Mouse (Mus musculus): ENCODE results near the gene Srpk2.
"Not testable (repeated sequence)": the region's sequence is repeated elsewhere in the genome, so short reads cannot be mapped to it uniquely, and the experiment has no call there.

Srpk2 gene

DNA sequence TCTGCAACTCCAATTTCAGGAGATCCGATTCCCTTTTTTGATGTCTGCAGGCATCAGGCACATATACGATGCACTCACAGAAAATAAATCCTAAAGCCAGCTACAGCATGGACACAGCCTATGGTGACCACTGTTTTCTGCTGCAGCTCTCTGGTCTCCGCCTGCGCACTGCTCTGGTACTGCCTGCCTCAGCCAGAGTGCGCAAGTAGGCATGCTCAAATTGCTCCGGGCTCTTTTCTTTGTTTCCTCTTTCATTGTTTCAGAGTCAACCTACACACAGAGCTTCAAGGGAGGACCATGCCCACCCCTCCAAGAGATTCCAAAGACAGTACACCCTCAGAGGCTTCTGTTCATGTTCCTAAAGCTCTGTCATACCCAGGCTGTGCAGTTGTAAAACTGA is 175.8 kb downstream of the Srpk2 start:
- DNase-seq (ENCODE audit: extremely low spot score, low spot score) = no peak

DNA sequence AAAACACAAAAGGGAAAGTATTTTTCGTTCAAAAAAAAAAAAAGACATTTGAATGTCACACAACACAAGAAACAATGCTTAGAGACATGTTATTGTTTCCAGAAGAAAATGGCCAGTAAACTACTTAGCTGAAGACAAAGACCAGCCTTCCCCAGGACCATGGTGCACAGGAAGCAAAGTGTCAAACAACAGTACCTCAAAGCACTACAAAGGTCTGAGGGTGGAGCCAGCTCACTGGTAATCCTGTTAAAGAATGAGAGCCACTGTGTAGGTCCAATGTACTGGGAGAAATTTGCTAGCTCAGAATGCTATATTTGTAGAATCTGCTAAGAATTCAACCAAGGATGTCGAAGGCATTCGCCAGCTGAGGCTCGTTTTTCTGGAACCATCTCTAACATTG is 177.2 kb downstream of the Srpk2 start:
- no peak for DNase-seq (ENCODE audit: extremely low spot score, low spot score)

DNA sequence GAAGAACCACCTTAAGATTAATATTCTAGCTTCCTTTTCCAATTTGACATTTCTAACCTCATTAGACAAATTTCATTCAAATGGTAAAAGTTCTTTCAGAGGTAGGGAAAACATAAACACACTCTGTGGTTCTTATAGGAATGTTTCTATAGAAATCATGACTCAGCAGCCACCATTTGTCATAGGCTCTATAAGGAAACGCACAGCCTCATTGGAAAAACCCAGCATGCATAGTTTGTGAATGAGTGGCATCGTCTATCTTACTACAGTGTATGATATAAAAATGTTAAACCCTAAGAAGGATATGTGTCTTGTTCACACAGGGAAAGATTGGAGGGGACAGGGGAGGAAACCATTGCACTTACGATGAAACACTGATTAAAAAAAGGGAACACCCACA is 178.8 kb downstream of the Srpk2 start:
- DNase-seq (ENCODE audit: extremely low spot score, low spot score) = no peak

DNA sequence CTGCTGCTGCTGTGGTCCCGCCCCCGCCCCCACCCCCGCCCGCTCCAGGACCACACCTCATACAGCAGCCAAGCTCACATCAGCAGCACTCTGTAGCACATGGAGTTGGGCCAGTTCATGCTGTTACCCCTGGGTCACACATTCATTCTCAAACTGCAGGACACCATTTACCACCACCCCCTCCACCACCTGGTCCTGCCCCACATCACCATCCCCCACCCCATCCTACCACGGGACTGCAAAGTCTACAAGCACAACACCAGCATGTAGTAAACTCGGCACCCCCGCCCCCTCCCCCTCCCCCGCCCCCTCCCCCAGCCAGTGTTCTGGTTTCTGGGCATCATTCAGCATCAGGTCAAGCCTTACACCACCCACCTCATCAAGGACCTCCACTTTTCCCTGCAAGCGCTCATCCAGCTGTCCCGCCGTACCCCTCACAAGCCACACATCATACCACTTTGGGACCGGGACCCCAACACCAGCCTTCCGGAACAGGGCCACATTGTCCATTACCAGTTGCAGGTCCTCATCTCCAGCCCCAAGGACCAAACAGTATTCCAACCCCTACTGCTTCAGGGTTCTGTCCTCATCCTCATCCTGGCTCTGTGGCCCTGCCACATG is 182.0 kb downstream of the Srpk2 start:
- no peak for DNase-seq (ENCODE audit: extremely low spot score, low spot score)

DNA sequence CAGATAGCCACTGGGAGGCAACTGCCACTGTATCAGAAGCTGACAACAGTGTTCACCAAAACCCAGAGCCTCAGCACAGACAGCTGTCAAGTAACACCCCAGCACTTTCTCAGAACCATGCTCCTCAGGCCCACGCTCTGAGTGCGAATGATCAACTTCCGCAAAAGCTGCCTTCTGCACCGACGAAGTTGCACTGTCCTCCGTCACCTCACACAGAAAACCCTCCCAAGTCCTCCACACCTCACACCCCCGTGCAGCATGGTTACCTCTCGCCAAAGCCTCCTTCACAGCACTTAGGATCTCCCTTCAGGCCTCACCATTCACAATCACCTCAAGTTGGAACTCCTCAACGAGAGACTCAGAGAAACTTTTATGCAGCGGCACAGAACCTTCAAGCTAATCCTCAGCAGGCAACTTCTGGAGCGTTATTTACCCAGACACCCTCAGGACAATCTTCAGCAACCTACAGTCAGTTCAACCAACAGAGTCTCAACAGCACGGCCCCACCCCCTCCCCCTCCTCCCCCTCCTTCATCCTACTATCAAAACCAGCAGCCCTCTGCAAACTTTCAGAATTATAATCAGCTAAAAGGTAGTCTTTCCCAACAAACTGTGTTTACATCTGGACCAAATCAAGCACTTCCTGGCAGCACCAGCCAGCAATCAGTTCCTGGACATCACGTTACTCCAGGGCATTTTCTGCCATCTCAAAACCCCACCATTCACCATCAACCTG is 182.7 kb downstream of the Srpk2 start:
- DNase-seq (ENCODE audit: extremely low spot score, low spot score) = no peak

DNA sequence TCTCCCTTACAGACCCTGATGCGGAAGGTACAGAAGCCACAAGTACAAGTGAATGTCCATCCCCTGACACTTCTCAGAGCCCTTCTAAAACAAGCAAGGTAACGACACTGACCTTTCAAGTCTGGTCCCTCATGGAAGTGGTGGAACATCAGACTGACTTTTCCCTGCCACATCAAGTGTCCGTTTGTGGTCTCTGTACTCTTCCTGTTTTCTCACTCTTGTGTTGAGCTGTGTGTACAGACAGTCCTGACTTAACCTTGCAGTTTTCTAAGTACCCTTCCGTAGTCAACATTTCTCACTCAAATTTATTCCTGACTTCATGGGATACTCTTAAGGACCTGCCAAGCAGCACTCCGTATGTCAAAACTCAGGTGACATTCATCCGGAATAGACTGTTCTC is 183.7 kb downstream of the Srpk2 start:
- no peak for DNase-seq (ENCODE audit: extremely low spot score, low spot score)

DNA sequence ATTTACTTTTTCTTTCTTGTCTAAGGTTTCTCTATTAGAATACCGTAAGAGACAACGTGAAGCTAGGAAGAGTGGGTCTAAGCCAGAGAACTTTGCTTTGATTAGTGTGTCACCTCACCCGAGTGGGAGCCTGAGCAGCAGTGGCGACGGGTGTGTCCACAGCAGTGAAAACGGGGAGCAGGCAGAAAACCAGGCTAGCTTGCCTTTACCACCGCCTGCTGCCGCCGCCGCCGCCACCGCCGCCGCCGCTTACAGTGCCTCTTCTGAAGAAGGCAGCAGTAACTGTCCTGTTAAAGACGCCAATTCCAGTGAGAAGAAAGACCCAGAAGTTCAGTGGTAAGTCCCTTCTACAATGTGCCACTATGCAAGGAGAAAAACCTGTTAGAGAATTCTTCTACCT is 185.2 kb downstream of the Srpk2 start:
- DNase-seq (ENCODE audit: extremely low spot score, low spot score) = no peak

DNA sequence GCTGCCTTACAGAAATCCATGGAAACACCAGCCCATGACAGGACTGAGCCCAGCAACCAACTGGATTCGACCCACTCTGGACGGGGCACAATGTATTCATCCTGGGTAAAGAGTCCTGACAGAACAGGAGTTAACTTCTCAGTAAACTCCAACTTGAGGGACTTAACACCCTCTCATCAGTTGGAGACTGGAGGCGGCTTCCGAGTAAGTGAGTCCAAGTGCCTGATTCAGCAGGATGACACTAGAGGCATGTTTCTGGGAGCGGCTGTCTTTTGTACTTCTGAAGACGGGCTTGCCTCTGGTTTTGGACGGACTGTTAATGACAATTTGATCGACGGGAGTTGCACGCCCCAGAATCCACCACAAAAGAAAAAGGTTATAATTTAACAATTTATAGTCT is 186.5 kb downstream of the Srpk2 start:
- no peak for DNase-seq (ENCODE audit: extremely low spot score, low spot score)

DNA sequence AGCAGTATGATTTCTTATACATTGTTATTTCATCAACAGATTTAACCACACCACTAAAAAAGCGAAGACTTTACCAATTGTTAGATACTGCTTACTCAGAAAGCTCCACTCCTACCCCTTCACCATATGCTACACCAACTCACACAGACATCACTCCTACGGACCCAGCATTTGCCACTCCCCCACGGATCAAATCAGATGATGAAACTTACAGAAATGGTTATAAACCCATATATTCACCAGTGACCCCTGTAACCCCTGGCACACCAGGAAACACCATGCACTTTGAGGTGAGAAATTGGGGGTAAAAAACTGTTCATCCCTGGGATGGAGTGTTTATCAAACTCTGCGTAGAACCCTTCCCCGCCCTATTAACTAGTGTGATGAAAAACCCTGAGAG is 187.5 kb downstream of the Srpk2 start:
- no peak for DNase-seq (ENCODE audit: extremely low spot score, low spot score)

DNA sequence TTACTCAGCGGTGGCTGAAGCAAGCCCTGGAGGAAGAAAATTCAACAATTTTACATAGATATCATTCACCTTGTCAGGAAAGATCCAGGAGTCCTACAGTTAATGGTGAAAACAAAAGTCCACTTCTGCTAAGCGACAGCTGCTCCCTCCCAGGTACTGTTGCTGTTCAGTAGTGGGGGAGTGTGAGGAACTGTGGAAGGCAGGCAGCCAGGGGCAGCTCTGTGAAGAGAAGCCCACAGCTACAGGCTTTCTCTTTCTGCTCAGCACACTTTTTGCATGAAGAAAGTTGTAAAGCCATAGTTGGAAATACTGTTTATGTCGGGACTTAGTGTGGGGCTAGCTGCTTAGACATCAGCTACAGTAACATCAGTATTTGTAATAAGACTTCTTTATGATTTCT is 188.0 kb downstream of the Srpk2 start:
- no peak for DNase-seq (ENCODE audit: extremely low spot score, low spot score)

DNA sequence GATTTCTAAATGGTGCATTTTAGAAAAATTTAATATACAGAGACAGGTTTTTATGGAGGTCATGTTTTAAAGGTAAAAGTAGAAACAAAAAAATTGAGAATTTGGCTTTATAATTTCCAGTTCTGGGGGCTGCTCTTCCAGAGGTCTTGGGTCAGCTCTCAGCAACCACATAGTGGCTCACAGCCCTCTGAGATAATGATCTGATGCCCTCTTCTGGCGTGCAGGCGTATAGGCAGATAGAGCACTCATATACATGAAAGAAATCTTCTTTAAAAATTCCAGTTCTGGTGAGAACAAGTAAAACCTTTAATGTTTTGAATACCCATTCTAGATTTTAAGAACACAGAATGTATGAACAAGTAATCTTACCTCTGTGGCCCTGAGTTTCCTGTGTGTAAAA is 193.6 kb downstream of the Srpk2 start:
- DNase-seq (ENCODE audit: extremely low spot score, low spot score) = no peak

DNA sequence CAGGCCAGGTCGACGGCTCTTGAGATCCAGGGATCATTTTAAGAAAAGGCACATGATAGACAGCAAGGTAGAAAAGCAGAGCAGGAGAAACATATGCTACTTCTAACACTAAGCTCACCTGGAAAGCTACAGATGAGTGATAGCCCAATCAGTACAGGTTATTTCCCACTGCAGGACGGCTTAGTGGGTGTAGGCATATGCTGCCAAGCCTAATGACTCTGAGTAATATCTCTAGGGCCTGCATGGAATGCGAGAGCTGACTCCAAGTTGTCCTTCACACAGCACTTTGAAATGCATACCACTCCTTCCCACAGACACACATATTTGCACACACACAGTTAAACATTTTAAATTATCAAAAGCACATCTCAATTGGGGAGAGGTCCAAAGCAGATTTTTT is 195.2 kb downstream of the Srpk2 start:
- DNase-seq (ENCODE audit: extremely low spot score, low spot score) = no peak

DNA sequence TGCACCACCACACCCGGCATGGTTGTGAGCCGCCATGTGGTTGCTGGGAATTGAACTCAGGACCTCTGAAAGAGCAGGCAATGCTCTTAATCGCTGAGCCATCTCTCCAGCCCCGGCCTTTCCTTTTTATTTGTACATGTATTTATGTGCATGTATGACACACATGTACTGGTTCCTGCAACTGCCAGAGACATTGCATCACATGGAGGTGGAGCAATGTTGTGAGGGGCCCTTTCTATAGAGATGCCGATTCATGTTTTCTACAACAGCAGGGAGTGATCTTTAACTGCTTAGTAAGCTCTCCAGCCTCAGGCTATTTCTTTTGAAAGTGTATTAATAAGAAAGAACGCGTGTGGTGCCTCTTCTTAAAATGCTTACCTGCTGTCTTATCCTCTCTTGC is 200.6 kb downstream of the Srpk2 start:
- DNase-seq (ENCODE audit: extremely low spot score, low spot score) = no peak

DNA sequence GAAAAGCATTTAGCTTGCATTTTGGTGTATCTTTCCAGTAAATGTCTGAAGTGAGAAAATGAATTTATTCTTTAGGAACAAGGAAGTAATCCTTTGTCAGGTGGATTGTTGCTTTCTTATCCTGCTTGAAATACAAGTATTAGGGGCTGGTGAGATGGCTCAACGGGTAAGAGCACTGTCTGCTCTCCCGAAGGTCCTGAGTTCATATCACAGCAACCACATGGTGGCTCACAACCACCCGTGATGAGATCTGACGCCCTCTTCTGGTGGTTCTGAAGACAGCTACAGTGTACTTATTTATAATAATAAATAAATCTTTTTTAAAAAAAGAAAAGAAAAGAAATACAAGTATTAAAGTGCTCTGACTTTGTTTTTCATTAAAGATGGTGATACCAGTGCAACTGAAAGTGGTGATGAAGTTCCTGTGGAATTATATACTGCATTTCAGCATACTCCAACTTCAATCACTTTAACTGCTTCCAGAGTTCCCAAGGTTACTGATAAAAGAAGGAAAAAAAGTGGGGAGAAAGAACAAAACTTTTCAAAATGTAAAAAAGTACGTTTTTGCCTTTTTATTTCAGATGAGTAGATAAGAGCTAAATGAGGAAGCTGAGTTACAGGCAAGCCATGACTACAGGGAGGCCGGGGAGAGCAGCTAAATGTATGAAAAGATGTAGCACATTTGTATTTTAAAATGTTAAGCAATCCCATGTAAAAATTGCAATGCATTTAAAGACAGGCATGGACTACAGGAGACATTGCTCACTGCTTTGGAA is 211.1 kb downstream of the Srpk2 start:
- DNase-seq (ENCODE audit: extremely low spot score, low spot score) = no peak

DNA sequence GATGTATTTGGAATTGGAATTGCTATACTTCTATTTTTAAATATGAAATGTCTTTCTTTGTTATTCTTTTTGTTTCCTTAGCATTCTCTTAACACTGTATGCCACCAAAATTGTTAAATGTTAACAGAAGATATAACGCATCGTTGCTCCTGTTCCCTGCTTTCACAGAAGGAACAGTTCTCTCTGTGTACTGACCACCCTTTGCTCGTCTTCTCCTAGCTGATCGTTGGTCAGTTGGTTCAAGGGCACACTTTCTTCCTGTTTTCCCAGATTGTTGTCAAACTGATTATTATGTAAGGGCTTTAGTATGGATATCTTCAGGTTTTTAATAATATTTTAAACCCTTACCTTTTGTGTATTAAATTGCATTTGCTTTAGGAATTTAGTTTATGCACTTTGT is 217.9 kb downstream of the Srpk2 start:
- no peak for DNase-seq (ENCODE audit: extremely low spot score, low spot score)

DNA sequence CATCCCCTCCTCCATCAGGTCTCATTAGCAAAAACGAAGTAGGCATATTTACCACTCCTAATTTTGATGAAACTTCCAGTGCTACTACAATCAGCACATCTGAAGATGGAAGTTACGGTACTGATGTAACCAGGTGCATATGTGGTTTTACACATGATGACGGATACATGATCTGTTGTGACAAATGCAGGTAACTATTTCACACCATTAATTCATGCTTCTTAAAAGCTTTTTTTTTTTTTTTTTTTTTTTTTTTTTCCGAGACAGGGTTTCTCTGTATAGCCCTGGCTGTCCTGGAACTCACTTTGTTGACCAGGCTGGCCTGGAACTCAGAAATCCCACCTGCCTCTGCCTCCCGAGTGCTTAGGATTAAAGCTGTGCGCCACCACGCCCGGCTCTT is 219.7 kb downstream of the Srpk2 start:
- DNase-seq (ENCODE audit: extremely low spot score, low spot score) = no peak

DNA sequence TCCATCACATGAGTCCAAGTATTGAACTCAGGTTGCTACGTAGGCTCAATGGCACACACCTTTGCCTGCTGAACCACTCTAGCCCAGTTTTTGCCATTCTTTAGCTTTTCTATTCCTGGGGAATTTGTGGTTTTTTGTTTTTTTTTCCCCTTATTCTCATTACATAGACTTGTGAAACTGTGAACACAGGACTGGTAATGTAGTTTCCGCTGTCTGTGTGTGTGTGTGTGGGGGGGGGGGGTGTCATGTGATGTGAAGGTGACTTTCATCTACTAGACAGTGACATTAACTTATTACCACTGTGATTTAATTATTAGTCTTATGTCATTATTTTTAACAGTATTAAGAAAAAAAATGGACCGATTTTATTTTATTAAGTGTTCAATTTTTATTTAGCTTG is 220.2 kb downstream of the Srpk2 start:
- no peak for DNase-seq (ENCODE audit: extremely low spot score, low spot score)

DNA sequence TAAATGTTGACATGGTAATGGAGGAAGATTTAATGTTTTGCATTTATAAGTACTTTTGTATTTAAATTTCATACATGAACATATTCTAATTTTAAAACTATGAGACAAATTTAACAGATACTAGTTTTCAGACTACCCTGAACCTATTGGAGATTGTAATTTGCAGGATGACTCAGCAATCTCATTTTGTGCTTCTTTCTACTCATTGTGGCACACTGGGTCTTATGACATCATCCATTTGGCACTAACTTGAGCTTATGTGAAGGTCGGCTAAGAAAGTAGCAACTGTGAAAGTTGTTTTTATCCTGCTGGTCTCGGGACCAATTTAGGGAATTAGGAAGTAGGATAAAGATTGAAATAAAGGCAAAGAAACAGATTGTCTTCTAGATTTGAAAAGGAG is 222.7 kb downstream of the Srpk2 start:
- DNase-seq (ENCODE audit: extremely low spot score, low spot score) = no peak

DNA sequence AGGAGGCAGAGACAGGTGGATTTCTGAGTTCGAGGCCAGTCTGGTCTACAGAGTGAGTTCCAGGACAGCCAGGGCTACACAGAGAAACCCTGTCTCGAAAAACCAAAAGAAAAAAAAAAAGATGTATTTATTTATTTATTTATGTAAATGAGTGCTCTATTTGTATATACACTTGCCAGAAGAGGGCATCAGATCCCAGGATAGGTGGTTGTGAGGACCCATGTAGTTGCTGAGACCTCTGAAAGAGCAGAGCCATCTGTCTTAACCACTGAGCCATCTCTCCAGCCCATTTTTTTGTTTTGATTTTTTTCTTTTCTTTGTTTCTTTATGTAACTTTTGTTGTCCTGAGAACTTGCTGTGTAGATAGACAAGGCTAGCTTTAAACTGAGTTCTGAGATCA is 230.9 kb downstream of the Srpk2 start:
- not testable (repeated sequence) for DNase-seq (ENCODE audit: extremely low spot score, low spot score)

All from neural tube, embryonic 10.5 days (tissue).